Mouse (Mus musculus) layer of hippocampus, postnatal 14 days (tissue): ENCODE measurements around the gene Rpl10a. TPM values are rescaled to one million over a fixed set of nuclear protein-coding genes. Genes with fewer than 3 reads are reported as not detected.
A peak's percentile ranks its signal among the peaks of the same experiment; 100 is the strongest.
"Not testable (repeated sequence)": the region's sequence is repeated elsewhere in the genome, so short reads cannot be mapped to it uniquely, and the experiment has no call there.

Experiments used
- DNase-seq, 2 experiments: peaks; one replicate each; pipeline ENCODE4 v3.0.0; 2021 to 2022; ENCODE audit warnings: low spot score in 2 of 2, mixed read lengths in 1 of 2
- total RNA-seq, 2 experiments: library from RNA; stranded (reverse); gene quantifications; 2 replicates each; pipeline ENCODE4 v1.2.3; 2021

Gene Rpl10a
- total RNA-seq, 2 experiments from 2014 or later: 394 to 418 TPM

- no peak for DNase-seq
Measured at GRCm38 (mm10) chr17:28305172-28305571, 23.1 kb upstream of the Rpl10a start.

GRCm38 (mm10) chr17:28308297-28309195, 19.7 kb upstream of the Rpl10a start:
- peak; percentile 88 to 89 for DNase-seq

- DNase-seq: no peak
Measured at GRCm38 (mm10) chr17:28310831-28311230, 17.4 kb upstream of the Rpl10a start.

- DNase-seq: no peak
Measured at GRCm38 (mm10) chr17:28311366-28312132, 16.7 kb upstream of the Rpl10a start.

GRCm38 (mm10) chr17:28312232-28313211, 15.7 kb upstream of the Rpl10a start:
- DNase-seq: no peak

GRCm38 (mm10) chr17:28313212-28313879, 14.9 kb upstream of the Rpl10a start, which contains the start of gene Fance:
Gene Fance, plus strand, starts transcription at chr17:28313519.
- peak; percentile 82 to 95 for DNase-seq

GRCm38 (mm10) chr17:28313880-28314225, 14.4 kb upstream of the Rpl10a start:
- no peak for DNase-seq

- no peak for DNase-seq
Measured at GRCm38 (mm10) chr17:28315611-28316160, 12.6 kb upstream of the Rpl10a start.

- no peak for DNase-seq
Measured at GRCm38 (mm10) chr17:28316476-28316875, 11.8 kb upstream of the Rpl10a start.

GRCm38 (mm10) chr17:28317091-28317490, 11.2 kb upstream of the Rpl10a start:
- no peak for DNase-seq

GRCm38 (mm10) chr17:28317725-28318124, 10.5 kb upstream of the Rpl10a start:
- DNase-seq: no peak

GRCm38 (mm10) chr17:28321700-28322099, 6.6 kb upstream of the Rpl10a start:
- peak in 1 of 2 experiments; percentile 52 for DNase-seq

GRCm38 (mm10) chr17:28323786-28324185, 4.5 kb upstream of the Rpl10a start:
- no peak for DNase-seq

- DNase-seq: not testable (repeated sequence)
Measured at GRCm38 (mm10) chr17:28324416-28324815, 3.9 kb upstream of the Rpl10a start.

GRCm38 (mm10) chr17:28325751-28326150, 2.5 kb upstream of the Rpl10a start:
- DNase-seq: no peak

- no peak for DNase-seq
Measured at GRCm38 (mm10) chr17:28326951-28327350, 1.3 kb upstream of the Rpl10a start.

- DNase-seq: peak in 1 of 2 experiments; percentile 44
Measured at GRCm38 (mm10) chr17:28327673-28328325, 472 bp upstream of the Rpl10a start.

GRCm38 (mm10) chr17:28328946-28329345, 675 bp downstream of the Rpl10a start:
- DNase-seq: no peak

- no peak for DNase-seq
Measured at GRCm38 (mm10) chr17:28329503-28330231, 1.4 kb downstream of the Rpl10a start.
